In genomic region chr17:79713276-79713642, GRCm38 (mm10) we compare ENCODE assay signal across 8 mouse cellular contexts. TPM values are rescaled to one million over a fixed set of nuclear protein-coding genes. Genes with fewer than 3 reads are reported as not detected.
DNase-seq lines count a peak whose midpoint lies in the region; ATAC-seq and TF ChIP-seq lines count a peak whose summit lies in the region.

No protein-coding gene starts in this region.

- peaks cover 23% of the 10 kb centered on the region for H3K4me1 ChIP-seq in heart, embryonic 11.5 days (ENCODE audit: control insufficient read depth, insufficient read depth, low read length)
- peaks cover 24% of the 10 kb centered on the region for H3K4me1 ChIP-seq in limb, embryonic 14.5 days (ENCODE audit: control insufficient read depth, insufficient read depth, low read length)
- peaks cover 18% of the 10 kb centered on the region for H3K4me1 ChIP-seq in small intestine, adult 2 months (ENCODE audit: control insufficient read depth, insufficient read depth, insufficient read length, low read length)

- TF ChIP-seq CTCF in small intestine, adult 2 months (IDR thresholded peaks at IDR 0.05; ENCODE audit: extremely low read depth, insufficient read length, insufficient replicate concordance, low read depth, low read length) = no peak

- peak overlapping the region; percentile 89 for H3K4me2 ChIP-seq in heart, embryonic 11.5 days
- peak overlapping the region; percentile 74 for H3K4me2 ChIP-seq in limb, embryonic 14.5 days (replicated peaks; ENCODE audit: low read depth, low read length, severe bottlenecking)

- 1% methylated on average over 24 of the region's 24 CpGs for WGBS in heart, embryonic 11.5 days (ENCODE audit: insufficient replicate concordance)
- WGBS in limb, embryonic 14.5 days = under 1% methylated on average over 24 of the region's 24 CpGs
- WGBS in small intestine, adult 2 months = 2% methylated on average over 24 of the region's 24 CpGs

- no peaks in the 10 kb centered on the region for H3K36me3 ChIP-seq in heart, embryonic 11.5 days (ENCODE audit: control insufficient read depth, insufficient read depth, low read length)
- no peaks in the 10 kb centered on the region for H3K36me3 ChIP-seq in limb, embryonic 14.5 days (ENCODE audit: control insufficient read depth, insufficient read depth, low read length)
- H3K36me3 ChIP-seq in small intestine, adult 2 months (ENCODE audit: control insufficient read depth, insufficient read depth, low read length) = no peaks in the 10 kb centered on the region

- no peak overlapping the region for H3K27ac ChIP-seq in heart, embryonic 11.5 days (ENCODE audit: low read depth, low read length)
- no peak overlapping the region for H3K27ac ChIP-seq in limb, embryonic 14.5 days (replicated peaks; ENCODE audit: low read depth, low read length)
- no peak overlapping the region; the same call in 1 of the 2 replicates for H3K27ac ChIP-seq in small intestine, adult 2 months (ENCODE audit: insufficient read depth, low read depth, low read length)

- H3K9me3 ChIP-seq in heart, embryonic 11.5 days (replicated peaks; ENCODE audit: control insufficient read depth, low read length) = no peaks in the 10 kb centered on the region
- H3K9me3 ChIP-seq in limb, embryonic 14.5 days (ENCODE audit: control insufficient read depth, low read length) = no peaks in the 10 kb centered on the region

- peak overlapping the region; percentile 48 for H3K4me3 ChIP-seq in heart, embryonic 11.5 days (ENCODE audit: low read depth, low read length)
- peak overlapping the region; percentile 41 for H3K4me3 ChIP-seq in limb, embryonic 14.5 days (replicated peaks; ENCODE audit: low read length)
- H3K4me3 ChIP-seq in small intestine, adult 2 months (ENCODE audit: low read depth, low read length) = peak overlapping the region; percentile 58

- no peak overlapping the region for H3K9ac ChIP-seq in heart, embryonic 11.5 days (ENCODE audit: low read depth, low read length)
- H3K9ac ChIP-seq in limb, embryonic 14.5 days (ENCODE audit: low read depth, low read length, severe bottlenecking) = peak overlapping the region; percentile 26; the same call in 1 of the 2 replicates

- no peak for ATAC-seq in CD4-positive, CD25-positive, alpha-beta regulatory T cell, adult 4 months
- ATAC-seq in heart, embryonic 11.5 days (replicated peaks; ENCODE audit: insufficient number of reproducible peaks, low FRiP score, low TSS enrichment) = no peak
- no peak for ATAC-seq in limb, embryonic 14.5 days (ENCODE audit: low FRiP score, low read depth)

- no peak for TF ChIP-seq POLR2A in limb, embryonic 14.5 days (IDR thresholded peaks at IDR 0.05; ENCODE audit: borderline replicate concordance, extremely low read depth, insufficient read depth, insufficient read length)
- no peak for TF ChIP-seq POLR2A in small intestine, adult 2 months (IDR thresholded peaks at IDR 0.05; ENCODE audit: low read depth, low read length)

- peak; percentile 8 for DNase-seq in CD4-positive, CD25-positive, alpha-beta regulatory T cell, adult 2 months (ENCODE audit: low read depth, low spot score)
- DNase-seq in ES-CJ7 (ENCODE audit: low read depth, low spot score) = peak; percentile 35
- DNase-seq in limb, embryonic 14.5 days (ENCODE audit: low spot score) = no peak
- DNase-seq in c-Kit-positive CD71-positive TER-119-positive erythroid progenitor cells, embryonic 14.5 days (ENCODE audit: low spot score) = no peak
- DNase-seq in left cerebral cortex, adult 9 months (ENCODE audit: low spot score in 2 of 2) = no peak

- H3K27me3 ChIP-seq in heart, embryonic 11.5 days (ENCODE audit: control insufficient read depth, insufficient read depth, low read length) = peaks cover 40% of the 10 kb centered on the region
- peaks cover 73% of the 10 kb centered on the region for H3K27me3 ChIP-seq in limb, embryonic 14.5 days (ENCODE audit: control insufficient read depth, insufficient read depth, low read length)
- H3K27me3 ChIP-seq in small intestine, adult 2 months (ENCODE audit: control insufficient read depth, insufficient read depth, low read length) = peaks cover 35% of the 10 kb centered on the region; the same call in 1 of the 2 replicates

RNA-seq across cellular contexts. Expression of gene Cyp1b1, which starts 1.6 kb away (rescaled TPM):
- polyA plus RNA-seq in CD4-positive, CD25-positive, alpha-beta regulatory T cell, adult 4 months (2017; shearing (Covaris generic)) = not detected
- polyA plus RNA-seq in heart, embryonic 11.5 days (2014; fragmentation: Nextera tagmentation; extraction: Ambion mirVana) = 2.1 TPM in 2 replicates
- polyA plus RNA-seq in limb, embryonic 14.5 days (2012; rRNA removed) = 1.8 and 2.6 TPM in 2 replicates
- polyA plus RNA-seq in limb, embryonic 14.5 days (2014; fragmentation: Nextera tagmentation; extraction: Ambion mirVana) = 2.5 and 2.7 TPM in 2 replicates
- polyA plus RNA-seq in small intestine, adult 2 months (2012; rRNA removed) = 2.4 and 5.4 TPM in 2 replicates

Comparison
In these comparisons a context has a peak if more than half of its experiments do, and no peak if none do; other contexts are left out.
1. DNase-seq: peak in CD4-positive, CD25-positive, alpha-beta regulatory T cell, adult 2 months (single experiment) and ES-CJ7 (single experiment); none in limb, embryonic 14.5 days (single experiment), c-Kit-positive CD71-positive TER-119-positive erythroid progenitor cells, embryonic 14.5 days (single experiment) and left cerebral cortex, adult 9 months (0 of 2).
2. Peak in every context shown above with its lines, with median percentiles within 50 percentile points of each other: H3K4me3 ChIP-seq.